Mouse (Mus musculus) kidney, postnatal 14 days (tissue): ENCODE measurements around the gene 1700122O11Rik.
A peak's percentile ranks its signal among the peaks of the same experiment; 100 is the strongest.

Source experiments
- DNase-seq: peaks from one replicate; pipeline ENCODE4 v3.0.0; 2022; ENCODE audit warnings: mixed read lengths

1700122O11Rik gene

DNA sequence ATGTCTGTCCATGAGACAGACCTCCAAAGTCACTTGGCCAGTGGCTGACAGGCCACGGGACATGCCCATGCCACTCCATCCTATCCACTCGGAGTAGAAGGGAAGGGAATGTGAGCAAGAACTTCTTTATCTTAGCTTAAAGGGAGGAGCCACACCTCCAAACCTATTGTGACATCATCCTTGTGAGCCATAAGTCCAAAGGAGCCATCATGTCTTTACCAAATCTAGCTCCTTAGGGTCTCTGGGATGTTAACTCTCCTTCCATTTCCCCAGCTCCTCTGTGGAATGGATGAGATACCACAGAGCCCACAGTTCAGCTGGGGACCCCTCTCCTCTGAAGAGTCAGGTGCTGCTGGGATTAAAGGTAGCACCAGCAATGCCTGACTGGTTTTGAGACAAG is at the start of gene 1700122O11Rik:
TSS of gene 1700122O11Rik (minus strand) at position 101 of the 400 bp plus-strand sequence.
- DNase-seq = no peak

GRCm38 (mm10) chr17:48080626-48081025 is 42.5 kb upstream of the 1700122O11Rik start:
- no peak for DNase-seq

GRCm38 (mm10) chr17:48067729-48068128 is 29.6 kb upstream of the 1700122O11Rik start:
- no peak for DNase-seq

DNA sequence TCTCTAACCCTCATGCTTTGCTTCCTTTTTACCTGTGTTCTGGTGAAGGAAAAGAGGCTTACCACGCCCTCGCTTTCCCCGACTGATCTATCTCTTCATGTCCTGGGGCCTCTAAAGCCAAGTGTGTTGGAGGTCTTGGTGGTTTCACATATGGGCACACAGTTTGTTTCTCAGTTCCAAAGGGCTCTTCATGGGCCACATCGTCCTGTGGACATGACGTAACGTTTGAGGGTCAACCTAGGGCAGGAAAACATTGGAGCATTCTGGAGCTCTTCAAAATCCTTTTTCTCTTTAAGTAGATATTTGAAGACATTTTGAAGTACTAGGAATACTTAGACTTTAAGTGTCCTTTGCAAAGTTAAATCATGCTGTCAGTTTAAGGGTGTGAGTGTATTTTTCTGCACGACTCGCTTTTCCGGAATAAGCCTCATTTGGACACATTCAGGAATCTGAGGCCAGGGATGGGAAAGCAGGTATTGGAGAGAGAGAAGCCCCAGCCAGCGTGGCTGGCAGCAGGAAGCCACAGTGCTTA is 29.1 kb upstream of the 1700122O11Rik start:
- DNase-seq = no peak

DNA sequence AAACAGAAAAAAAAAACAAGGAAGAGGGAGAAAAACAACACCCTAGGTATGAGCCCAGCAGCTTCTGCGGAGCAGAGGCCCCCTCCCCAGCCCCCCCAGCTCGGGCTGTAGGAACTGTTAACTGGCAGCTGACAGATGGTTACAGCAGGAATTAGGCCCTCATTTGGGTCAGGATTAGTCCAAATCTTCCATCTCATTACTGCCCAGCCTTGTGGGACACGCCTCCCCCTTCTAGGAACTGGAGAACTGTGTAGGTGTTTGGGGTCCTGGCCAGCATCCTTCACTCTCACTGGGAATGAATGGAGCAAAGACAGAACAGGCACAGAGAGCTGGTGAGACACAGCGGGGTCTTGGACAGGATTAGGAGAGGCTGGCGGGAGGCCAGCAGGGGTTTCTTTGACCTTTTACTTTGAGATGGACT is 27.0 kb upstream of the 1700122O11Rik start:
- no peak for DNase-seq

DNA sequence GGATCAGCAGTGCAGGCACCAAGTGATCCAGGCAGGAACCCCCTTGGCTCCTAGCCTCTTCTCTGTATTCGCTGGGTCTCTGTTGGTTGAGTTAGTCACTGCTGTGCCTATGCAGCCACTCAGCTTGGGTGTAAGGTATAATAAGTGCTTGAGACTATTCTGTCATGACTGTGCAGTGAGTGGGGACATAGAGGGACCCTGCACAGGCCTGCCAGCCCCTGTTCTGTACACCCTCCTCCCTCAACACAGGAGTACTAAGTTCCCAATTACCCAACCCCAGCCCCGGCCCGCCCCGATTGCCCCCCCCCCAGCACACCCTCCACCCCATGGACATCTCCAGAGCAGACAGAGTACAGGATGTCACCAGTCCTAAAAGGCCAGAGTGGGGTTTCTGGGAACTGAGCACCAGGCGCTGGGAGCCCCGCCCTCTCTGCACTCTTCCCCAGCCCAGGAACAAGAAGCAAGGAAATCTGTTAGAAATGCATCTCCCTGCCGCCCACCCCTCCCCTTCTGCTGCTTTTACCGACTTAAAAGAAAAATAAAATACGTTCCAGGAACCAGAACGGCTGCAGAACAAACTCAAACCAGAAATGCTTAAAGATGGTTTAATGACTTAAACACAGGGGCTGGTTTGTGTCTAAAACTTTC is 26.2 kb upstream of the 1700122O11Rik start:
- DNase-seq = no peak

- DNase-seq = no peak
Observed at GRCm38 (mm10) chr17:48057382-48057781, 19.3 kb upstream of the 1700122O11Rik start.

DNA sequence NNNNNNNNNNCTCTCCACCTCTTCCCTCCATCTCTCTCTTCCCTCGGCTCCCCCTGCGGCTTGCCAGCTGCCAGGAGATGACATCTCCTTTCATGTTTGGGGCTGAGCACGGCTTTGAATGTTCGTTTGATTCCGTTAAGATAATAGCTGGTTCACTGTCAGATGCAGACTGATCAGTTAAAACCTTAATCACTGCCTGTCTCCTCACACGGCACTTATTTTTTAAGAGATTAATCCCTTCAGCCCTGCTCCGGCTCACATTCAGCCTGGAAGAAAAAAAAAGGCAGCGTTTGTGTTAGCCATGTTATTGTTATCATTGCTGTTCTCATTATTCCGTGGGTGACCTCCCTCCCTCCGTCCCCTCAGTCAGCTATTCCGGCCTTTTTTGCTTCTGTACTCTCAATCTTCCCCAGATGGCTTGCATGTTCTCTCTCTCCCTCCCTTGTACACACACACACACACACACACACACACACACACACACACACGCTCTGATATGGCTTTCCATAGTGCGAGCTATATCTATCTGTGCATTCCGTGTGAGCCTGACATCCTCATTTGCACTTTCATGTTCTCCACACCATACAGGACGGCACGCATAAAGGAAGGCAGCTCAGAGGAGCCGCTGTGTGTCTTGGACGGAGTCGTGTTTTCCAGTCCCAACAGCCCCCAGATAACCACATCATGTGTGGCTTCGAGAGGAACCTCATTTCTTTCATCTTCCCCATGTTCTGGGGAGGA is 17.2 kb upstream of the 1700122O11Rik start:
- no peak for DNase-seq

DNA sequence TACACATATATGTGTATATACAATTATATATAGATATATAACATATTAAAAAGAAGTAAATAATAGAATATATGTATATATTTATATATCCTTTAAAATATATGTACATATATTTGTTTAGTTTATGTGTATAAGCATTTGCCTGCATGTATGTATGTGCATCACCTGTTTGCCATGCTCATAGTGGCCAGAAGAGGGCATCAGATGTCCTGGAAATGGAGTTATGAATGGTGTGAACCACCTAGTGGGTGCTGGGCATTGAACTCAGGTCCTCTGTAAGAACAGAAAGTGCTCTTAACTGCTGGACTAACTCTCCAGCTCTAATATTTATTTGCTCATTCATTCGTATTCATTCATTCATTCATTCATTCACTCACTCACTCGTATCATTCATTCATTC is 15.6 kb upstream of the 1700122O11Rik start:
- DNase-seq = no peak

- no peak for DNase-seq
Observed at GRCm38 (mm10) chr17:48052338-48053067, 14.4 kb upstream of the 1700122O11Rik start.

GRCm38 (mm10) chr17:48051638-48052337 is 13.7 kb upstream of the 1700122O11Rik start:
- DNase-seq = no peak

GRCm38 (mm10) chr17:48045631-48046030 is 7.5 kb upstream of the 1700122O11Rik start:
- peak; percentile 68 for DNase-seq

DNA sequence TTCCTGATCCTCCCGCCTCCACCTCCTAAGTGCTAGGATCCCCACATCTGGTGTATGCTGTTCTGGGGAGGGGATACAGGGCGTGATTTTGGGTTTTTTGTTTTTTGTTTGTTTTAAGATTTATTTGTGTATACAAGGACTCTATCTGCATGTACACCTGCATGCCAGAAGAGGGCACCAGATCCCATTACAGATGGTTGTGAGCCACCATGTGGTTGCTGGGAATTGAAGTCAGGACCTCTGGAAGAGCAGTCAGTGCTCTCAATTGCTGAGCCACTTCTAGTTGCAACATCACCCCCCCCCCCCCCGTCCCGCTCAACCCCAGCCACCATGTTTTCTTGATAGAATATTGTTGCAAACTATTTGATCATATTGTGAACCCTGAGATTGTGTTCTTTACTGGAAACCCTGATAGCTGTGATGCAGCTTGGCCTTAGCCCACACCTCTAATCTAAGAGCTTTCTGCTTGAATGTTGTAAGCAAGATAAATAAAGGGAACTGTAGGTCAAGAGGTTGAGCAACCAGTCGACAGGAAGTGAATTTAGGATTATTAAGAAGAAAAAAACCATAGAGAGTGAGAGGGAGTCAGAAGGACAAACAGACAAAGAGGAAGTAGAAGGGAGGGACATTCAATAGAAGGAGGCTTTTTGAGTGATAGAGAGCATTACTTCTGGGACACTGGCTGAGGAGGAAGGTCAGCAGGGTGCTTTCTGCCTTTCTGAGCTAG is 5.2 kb upstream of the 1700122O11Rik start:
- no peak for DNase-seq

DNA sequence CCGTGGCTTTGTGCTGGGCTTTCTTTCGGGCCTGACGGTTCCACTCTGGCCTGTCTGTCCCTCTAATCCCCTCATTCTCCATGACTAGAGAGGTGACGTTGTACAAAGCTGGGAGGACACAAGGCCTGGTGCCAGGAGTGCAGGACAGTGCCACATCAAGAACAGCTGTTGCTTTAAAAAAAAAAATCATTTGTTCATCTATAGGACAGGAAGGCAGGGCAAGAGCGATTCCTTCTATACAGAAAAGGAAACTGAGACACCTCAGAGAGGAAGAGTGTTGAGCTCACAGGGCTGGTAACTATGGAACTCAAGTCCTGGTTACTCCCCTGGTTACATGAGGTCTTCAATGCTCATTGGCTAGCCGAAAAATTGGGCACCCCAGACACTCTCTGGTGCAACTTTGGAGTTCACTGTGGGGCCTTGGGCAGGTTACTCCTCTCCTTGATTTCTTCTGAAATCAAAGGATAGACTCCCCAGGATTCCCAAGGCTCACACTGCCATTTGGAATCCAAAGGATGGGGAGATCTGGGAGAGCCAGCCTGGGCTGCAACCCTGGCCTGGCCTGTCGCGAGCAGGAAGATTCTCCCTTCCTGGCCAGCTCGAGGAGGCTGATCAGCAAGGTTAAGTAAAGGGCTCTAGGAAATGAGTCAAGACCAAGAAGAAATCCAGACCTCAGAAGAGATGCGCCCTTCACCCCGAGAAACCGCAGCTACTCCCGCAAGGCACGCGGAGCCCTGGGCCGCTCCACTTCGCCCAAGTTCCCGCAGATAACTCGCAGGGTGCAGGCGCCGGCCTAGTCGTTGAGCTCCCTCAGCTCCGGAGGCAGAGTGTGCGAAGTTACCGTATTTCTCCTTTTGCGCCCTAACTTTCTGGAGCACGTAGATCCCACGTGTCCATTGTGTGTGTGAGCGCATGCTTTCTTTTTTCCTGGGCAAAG is 3.5 kb upstream of the 1700122O11Rik start:
- peak; percentile 58 for DNase-seq

DNA sequence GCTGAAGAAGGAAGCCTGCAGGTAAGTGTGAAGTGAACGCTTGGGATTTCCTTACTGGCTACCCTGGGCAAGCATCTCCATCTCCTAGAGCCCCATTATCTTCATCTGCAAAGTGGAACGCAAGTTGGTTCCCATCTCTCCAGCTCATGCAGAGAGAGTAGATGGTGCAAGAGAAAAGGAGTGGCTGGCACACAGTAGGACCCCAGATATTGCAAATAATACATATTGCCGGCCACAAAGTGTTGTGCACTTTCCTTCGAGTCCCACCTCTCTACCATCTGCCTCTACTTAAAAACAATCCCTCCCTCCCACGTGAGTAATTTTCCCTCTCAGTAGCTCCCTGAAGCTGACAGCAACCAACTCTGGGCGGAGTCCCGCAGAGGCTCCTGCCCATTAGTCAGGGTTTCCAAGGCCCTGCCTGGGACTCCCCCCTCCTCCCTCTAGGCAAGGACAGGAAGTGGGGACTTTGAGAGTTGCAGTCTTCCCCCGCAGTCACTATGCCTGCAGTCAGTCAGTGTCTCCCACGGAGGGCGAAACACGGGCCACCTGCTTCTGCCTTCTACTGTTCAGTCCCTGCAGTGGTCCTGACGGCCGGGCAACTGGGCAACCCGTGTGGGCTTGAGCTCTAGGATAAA is 1.3 kb upstream of the 1700122O11Rik start:
- DNase-seq = peak; percentile 78

GRCm38 (mm10) chr17:48036921-48037320 is 1.2 kb downstream of the 1700122O11Rik start:
- DNase-seq = no peak

GRCm38 (mm10) chr17:48031521-48032430 is 6.3 kb downstream of the 1700122O11Rik start:
- DNase-seq = no peak

- DNase-seq = no peak
Observed at GRCm38 (mm10) chr17:48029241-48029640, 8.9 kb downstream of the 1700122O11Rik start.

DNA sequence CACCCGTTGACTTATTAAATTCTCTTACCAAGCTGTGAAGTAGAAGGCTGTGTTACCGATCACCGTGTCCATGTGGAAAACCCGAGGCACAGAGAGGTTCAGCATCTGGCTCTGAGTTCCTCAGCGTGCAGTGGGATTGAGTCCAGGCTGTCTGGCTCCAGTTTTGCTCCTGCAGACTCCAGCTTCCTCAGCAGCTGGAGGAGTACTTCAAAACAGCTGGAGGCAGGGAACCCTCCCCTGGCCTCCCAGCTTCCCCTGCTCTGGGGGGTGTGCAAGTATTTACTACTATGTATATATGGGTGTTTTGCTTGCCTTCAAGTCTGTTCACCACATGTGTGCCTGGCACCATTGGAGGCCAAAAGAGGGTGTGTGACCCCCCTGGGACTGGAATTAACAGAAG is 9.8 kb downstream of the 1700122O11Rik start:
- no peak for DNase-seq
